Mouse (Mus musculus): ENCODE results near the gene Ppp1r32. TPM values are rescaled to one million over a fixed set of nuclear protein-coding genes. Genes with fewer than 3 reads are reported as not detected.

Gene Ppp1r32
- total RNA-seq (2012; rRNA removed) = 0.48 and 0.62 TPM in 2 replicates

- Histone ChIP-seq H3K27ac (ENCODE audit: insufficient read depth, low read depth, low read length, poor library complexity, severe bottlenecking) (no peak within 1 kb of the TSS), H3K9ac (ENCODE audit: insufficient read depth, low read depth, low read length, poor library complexity, severe bottlenecking) (no peak within 1 kb of the TSS), H3K9me3 (ENCODE audit: control insufficient read depth, insufficient read depth, low read depth, low read length) (no peaks in the 10 kb centered on the region), H3K4me1 (ENCODE audit: control insufficient read depth in 2 of 2, insufficient read depth in 2 of 2, low read length in 2 of 2, poor library complexity in 1 of 2) (no peaks in the 10 kb centered on the region), H3K36me3 (ENCODE audit: control insufficient read depth, insufficient read depth, low read length, poor library complexity, severe bottlenecking) (no peaks in the 10 kb centered on the region; the same call in 1 of the 2 replicates), H3K4me3 (ENCODE audit: insufficient read depth in 1 of 2, low read depth in 1 of 2, low read length in 2 of 2, poor library complexity in 1 of 2, severe bottlenecking in 1 of 2) (no peak within 1 kb of the TSS)
- TF ChIP-seq MAFK (IDR thresholded peaks at IDR 0.05; ENCODE audit: insufficient read depth, low read depth, low read length) = no peak
- no peak for TF ChIP-seq ZC3H11A (IDR thresholded peaks at IDR 0.05; ENCODE audit: borderline replicate concordance, low read depth, low read length)
- TF ChIP-seq ZNF384 (IDR thresholded peaks at IDR 0.05; ENCODE audit: low read depth, low read length) = no peak
- no peak for TF ChIP-seq HCFC1 (IDR thresholded peaks at IDR 0.05; ENCODE audit: borderline replicate concordance, insufficient read depth, low read length)
- no peak for TF ChIP-seq CHD2 (IDR thresholded peaks at IDR 0.05; ENCODE audit: low read depth, low read length)
- in situ Hi-C loops (cut with MboI; ENCODE audit: low sequenced_read_pairs in 2 of 2, unreplicated experiment in 2 of 2) = no loop called here
- no peak for DNase-seq (ENCODE audit: low read depth, low spot score)
These were observed at the start of gene Ppp1r32 for GRCm38 (mm10) chr19:10482703-10483102. Gene Ppp1r32 (minus strand): TSS chr19:10482928.

- Histone ChIP-seq H3K9ac (ENCODE audit: insufficient read depth, low read depth, low read length, poor library complexity, severe bottlenecking) (no peak overlapping the region), H3K4me1 (ENCODE audit: control insufficient read depth in 2 of 2, insufficient read depth in 2 of 2, low read length in 2 of 2, poor library complexity in 1 of 2) (no peaks in the 10 kb centered on the region; a peak in 1 of 4 replicates), H3K4me3 (ENCODE audit: insufficient read depth in 1 of 2, low read depth in 1 of 2, low read length in 2 of 2, poor library complexity in 1 of 2, severe bottlenecking in 1 of 2) (no peak overlapping the region), H3K36me3 (ENCODE audit: control insufficient read depth, insufficient read depth, low read length, poor library complexity, severe bottlenecking) (peaks cover 22% of the 10 kb centered on the region), H3K27ac (ENCODE audit: insufficient read depth, low read depth, low read length, poor library complexity, severe bottlenecking) (no peak overlapping the region), H3K9me3 (ENCODE audit: control insufficient read depth, insufficient read depth, low read depth, low read length) (no peaks in the 10 kb centered on the region)
- TF ChIP-seq CHD2 (IDR thresholded peaks at IDR 0.05; ENCODE audit: low read depth, low read length) = no peak
- no peak for TF ChIP-seq MAFK (IDR thresholded peaks at IDR 0.05; ENCODE audit: insufficient read depth, low read depth, low read length)
- 0 out of 2 replicates have a peak, but pooled peaks have one; percentile 1 for TF ChIP-seq ZC3H11A (IDR thresholded peaks at IDR 0.05; ENCODE audit: borderline replicate concordance, low read depth, low read length)
- TF ChIP-seq HCFC1 (IDR thresholded peaks at IDR 0.05; ENCODE audit: borderline replicate concordance, insufficient read depth, low read length) = no peak
- no peak for TF ChIP-seq ZNF384 (IDR thresholded peaks at IDR 0.05; ENCODE audit: low read depth, low read length)
- in situ Hi-C loops (cut with MboI; ENCODE audit: low sequenced_read_pairs in 2 of 2, unreplicated experiment in 2 of 2) = no loop called here
- peak; percentile 22 for DNase-seq (ENCODE audit: low read depth, low spot score)
These were observed 47.4 kb upstream of the Ppp1r32 start for GRCm38 (mm10) chr19:10530082-10530481.

- Histone ChIP-seq H3K4me1 (ENCODE audit: control insufficient read depth in 2 of 2, insufficient read depth in 2 of 2, low read length in 2 of 2, poor library complexity in 1 of 2) (peaks cover 0 to 2% of the 10 kb centered on the region in 2 experiments; a peak in 2 of 4 replicates), H3K9ac (ENCODE audit: insufficient read depth, low read depth, low read length, poor library complexity, severe bottlenecking) (peak within 1 kb of the TSS; percentile 97), H3K9me3 (ENCODE audit: control insufficient read depth, insufficient read depth, low read depth, low read length) (no peaks in the 10 kb centered on the region), H3K4me3 (ENCODE audit: insufficient read depth in 1 of 2, low read depth in 1 of 2, low read length in 2 of 2, poor library complexity in 1 of 2, severe bottlenecking in 1 of 2) (peak within 1 kb of the TSS; percentile 81 to 90), H3K27ac (ENCODE audit: insufficient read depth, low read depth, low read length, poor library complexity, severe bottlenecking) (peak within 1 kb of the TSS; percentile 94), H3K36me3 (ENCODE audit: control insufficient read depth, insufficient read depth, low read length, poor library complexity, severe bottlenecking) (peaks cover 8% of the 10 kb centered on the region)
- peak; percentile 39 for DNase-seq (ENCODE audit: low read depth, low spot score)
- TF ChIP-seq HCFC1 (IDR thresholded peaks at IDR 0.05; ENCODE audit: borderline replicate concordance, insufficient read depth, low read length) (no peak), CHD2 (IDR thresholded peaks at IDR 0.05; ENCODE audit: low read depth, low read length) (no peak), ZC3H11A (IDR thresholded peaks at IDR 0.05; ENCODE audit: borderline replicate concordance, low read depth, low read length) (no peak), ZNF384 (IDR thresholded peaks at IDR 0.05; ENCODE audit: low read depth, low read length) (no peak), MAFK (IDR thresholded peaks at IDR 0.05; ENCODE audit: insufficient read depth, low read depth, low read length) (no peak)
- in situ Hi-C loops (cut with MboI; ENCODE audit: low sequenced_read_pairs in 2 of 2, unreplicated experiment in 2 of 2) = no loop called here
These were observed 43.2 kb upstream of the Ppp1r32 start, which contains the start of gene Sdhaf2 for GRCm38 (mm10) chr19:10525910-10526309. Gene Sdhaf2 (minus strand): TSS chr19:10526142.

- Histone ChIP-seq H3K4me3 (ENCODE audit: insufficient read depth in 1 of 2, low read depth in 1 of 2, low read length in 2 of 2, poor library complexity in 1 of 2, severe bottlenecking in 1 of 2) (peak within 1 kb of the TSS; percentile 81 to 90), H3K36me3 (ENCODE audit: control insufficient read depth, insufficient read depth, low read length, poor library complexity, severe bottlenecking) (peaks cover 6% of the 10 kb centered on the region), H3K27ac (ENCODE audit: insufficient read depth, low read depth, low read length, poor library complexity, severe bottlenecking) (peak within 1 kb of the TSS; percentile 94), H3K9ac (ENCODE audit: insufficient read depth, low read depth, low read length, poor library complexity, severe bottlenecking) (peak within 1 kb of the TSS; percentile 97), H3K9me3 (ENCODE audit: control insufficient read depth, insufficient read depth, low read depth, low read length) (no peaks in the 10 kb centered on the region), H3K4me1 (ENCODE audit: control insufficient read depth in 2 of 2, insufficient read depth in 2 of 2, low read length in 2 of 2, poor library complexity in 1 of 2) (peaks cover 0 to 2% of the 10 kb centered on the region in 2 experiments; a peak in 2 of 4 replicates)
- peak; percentile 82 for DNase-seq (ENCODE audit: low read depth, low spot score)
- in situ Hi-C loops (cut with MboI; ENCODE audit: low sequenced_read_pairs in 2 of 2, unreplicated experiment in 2 of 2) = no loop called here
- peak; percentile 27; the same call in 1 of the 2 replicates for TF ChIP-seq ZC3H11A (IDR thresholded peaks at IDR 0.05; ENCODE audit: borderline replicate concordance, low read depth, low read length)
- TF ChIP-seq CHD2 (IDR thresholded peaks at IDR 0.05; ENCODE audit: low read depth, low read length) = no peak
These were observed 42.6 kb upstream of the Ppp1r32 start, which contains the start of gene Cpsf7 for GRCm38 (mm10) chr19:10525106-10525901. Gene Cpsf7 (plus strand): TSS chr19:10525266.

Data from ES-E14 (cell line).